Mouse (Mus musculus) inflammation-experienced regulatory T-cells, adult 6 months (primary cell): ENCODE results near the gene Agpat3. TPM values are rescaled to one million over a fixed set of nuclear protein-coding genes. Genes with fewer than 3 reads are reported as not detected.

Source experiments
- ATAC-seq: one replicate; pipeline ENCODE4 v1.8.0; 2017
- polyA plus RNA-seq, 3 experiments: library from polyadenylated mRNA; unstranded; fragments of 100-300 nt; shearing (Covaris generic); gene quantifications; one replicate each; pipeline ENCODE4 v1.2.1; 2017

The Agpat3 gene
- polyA plus RNA-seq, 3 experiments from 2014 or later: 93.9 to 109 (median 101) TPM

DNA sequence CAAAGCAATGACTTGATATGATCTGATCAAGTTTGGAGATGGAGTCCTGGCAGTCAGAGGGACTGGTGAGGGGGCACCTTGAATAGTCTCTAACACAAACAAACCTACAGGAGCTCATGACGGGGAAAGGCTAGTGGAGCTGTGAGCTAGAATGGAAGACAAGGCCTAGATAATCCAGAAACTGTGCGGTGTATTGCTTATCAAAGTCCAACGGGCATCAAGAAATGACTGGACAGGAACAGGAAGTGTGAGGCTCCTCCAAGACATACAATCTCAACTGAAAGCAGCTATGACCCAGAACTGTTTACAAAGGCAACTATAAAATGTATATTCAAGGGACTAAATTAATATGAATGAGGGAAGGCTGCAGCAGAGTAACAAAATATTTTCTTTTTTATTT, 105.1 kb downstream of the Agpat3 start:
- no peak for ATAC-seq

DNA sequence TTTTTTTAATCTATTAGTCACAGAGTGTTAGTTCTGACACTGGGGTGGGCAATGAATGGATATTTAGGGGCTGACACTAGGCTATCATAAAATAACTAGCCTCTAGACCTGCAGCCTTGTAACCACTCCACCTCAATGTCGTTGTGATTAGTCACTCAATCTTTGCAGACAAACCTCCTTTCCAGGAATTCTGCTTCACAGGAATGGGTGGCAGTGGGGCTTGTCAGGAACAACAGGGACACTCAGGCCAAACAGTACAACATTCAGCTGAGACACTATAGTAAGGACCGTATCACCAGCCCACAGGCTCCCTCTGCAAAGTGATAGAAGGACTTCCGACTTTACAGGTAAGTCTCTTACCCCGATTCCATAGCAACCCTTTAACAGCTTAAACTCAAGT, 105.6 kb downstream of the Agpat3 start:
- no peak for ATAC-seq

DNA sequence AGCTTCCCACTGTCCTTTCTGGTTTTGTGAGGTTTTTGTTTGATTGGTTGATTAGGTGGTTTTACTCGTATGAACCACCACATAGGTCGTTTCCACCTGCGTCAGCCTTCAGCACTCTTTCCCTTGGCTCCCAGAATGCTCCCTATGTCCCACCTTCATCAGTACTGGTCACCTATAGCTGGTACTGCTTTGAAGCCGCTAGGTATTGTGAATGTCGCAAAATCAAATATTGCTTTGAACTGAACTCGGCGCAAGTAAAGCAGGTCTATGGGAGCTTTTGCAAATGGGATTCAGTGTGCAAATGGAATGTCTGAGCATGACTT, 107.1 kb downstream of the Agpat3 start:
- ATAC-seq: no peak

DNA sequence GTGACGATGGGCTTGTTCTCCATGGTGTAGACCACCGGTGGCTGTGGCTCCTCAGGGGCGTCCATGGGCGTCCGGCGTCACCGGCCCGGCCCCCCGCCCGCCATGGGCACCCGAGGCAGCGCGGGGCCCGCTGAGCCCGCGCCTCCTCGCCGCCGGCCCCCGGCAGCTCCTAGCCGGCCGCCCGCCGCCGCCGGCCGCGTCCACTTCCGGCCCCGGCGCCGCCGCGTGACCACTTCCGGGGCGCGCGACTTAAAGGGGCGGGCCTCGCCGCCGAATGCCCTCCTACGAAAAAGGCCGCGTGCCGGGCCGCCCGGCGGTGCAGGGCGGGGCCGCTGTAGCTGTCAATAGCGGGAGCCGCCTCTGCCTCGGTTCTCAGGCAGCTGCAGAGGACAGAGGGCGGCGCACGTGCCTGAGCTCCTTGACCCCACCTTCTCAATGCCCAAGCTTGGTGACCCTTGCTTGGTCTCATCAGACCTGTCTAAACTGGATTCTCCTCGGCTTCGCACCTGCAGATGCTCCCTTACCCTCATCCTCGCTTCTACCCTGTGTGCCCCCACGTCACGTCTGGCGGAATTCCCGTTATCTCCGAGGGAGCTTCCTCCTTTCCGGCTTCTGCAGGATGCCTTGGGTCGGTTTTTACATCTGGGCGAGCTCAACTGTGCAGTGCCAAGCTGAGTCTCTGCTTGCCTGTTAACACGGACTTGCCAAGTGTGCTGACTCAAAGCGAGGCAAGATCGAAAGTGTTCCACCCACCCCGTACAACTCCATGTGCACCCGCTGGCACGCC, 107.7 kb downstream of the Agpat3 start, which contains the start of gene Trappc10:
Gene Trappc10, minus strand, starts transcription at position 204 of the 787 bp plus-strand sequence.
- peak; percentile 86 for ATAC-seq

DNA sequence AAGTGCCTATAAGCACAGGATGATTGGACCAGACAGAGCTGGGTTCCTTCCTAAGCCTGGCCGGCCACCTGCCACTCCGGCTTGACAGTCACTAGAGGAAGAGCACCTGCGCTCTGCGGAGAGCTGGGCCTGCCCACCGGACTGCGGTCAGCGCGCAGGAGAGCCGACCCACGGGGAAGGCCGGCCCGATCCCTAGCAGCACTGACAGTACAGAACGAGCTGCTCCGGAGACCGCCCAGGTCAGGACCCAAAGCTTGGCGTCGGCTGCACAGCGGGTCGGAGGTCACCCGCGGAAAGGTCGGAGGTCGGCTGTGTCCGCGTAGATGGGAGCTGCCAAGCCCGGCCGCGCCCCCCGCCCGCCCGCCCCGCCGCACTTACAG, 108.2 kb downstream of the Agpat3 start:
- ATAC-seq: no peak

DNA sequence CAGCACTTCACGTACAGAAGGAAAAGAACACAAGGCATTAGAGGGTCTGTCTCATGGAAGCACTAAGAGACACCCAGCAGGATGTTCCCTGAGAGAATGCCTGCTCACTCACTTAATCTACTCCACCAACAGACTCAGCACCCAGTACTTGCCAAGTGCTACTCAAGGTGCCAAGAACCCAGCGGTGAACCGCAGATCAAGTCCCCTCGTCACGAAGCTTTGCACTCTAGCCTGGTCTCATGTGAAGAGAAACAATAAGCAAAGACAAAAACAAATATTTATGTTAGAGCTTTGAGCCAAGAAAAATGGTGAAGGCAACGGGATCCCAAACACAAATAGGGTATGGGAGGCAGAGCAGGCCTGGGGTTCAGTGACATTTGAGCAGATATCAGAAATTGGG, 113.4 kb downstream of the Agpat3 start:
- ATAC-seq: no peak

DNA sequence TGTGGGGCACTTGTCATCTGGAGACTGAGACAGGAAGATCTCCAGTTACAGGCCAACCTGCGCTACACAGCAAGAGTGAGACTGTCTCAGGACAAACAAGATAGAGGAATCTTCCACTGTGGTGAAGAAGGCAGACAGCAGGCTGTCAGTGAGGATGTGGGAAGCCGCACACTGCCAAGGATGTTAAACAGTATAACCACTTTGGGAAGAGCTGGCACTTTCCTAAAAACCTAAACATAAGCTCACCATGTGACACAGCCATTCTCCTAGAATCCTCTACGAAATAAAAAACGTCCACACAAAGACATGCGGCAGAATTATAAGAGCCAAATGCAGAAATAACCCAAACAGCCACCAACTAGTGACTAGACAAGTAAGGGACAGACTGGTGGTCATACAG, 114.0 kb downstream of the Agpat3 start:
- no peak for ATAC-seq

DNA sequence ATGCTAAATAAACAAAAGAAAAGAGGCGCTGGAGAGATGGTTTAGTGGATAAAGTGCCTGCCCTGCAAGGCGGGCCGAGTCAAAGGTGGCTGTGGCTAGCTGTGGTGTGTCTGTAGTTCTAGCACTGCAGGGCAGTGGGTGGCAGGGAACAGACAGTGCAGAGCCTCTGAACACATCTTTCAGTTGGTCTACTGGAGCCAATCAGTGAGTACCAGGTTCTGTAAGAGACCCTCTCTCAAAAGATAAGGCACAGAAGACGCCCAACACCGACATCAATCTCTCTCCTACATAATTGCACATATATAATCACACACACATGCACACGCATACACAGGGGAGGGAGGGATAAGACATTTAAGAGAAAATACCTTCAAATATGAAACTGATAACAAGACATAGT, 114.5 kb downstream of the Agpat3 start:
- no peak for ATAC-seq

DNA sequence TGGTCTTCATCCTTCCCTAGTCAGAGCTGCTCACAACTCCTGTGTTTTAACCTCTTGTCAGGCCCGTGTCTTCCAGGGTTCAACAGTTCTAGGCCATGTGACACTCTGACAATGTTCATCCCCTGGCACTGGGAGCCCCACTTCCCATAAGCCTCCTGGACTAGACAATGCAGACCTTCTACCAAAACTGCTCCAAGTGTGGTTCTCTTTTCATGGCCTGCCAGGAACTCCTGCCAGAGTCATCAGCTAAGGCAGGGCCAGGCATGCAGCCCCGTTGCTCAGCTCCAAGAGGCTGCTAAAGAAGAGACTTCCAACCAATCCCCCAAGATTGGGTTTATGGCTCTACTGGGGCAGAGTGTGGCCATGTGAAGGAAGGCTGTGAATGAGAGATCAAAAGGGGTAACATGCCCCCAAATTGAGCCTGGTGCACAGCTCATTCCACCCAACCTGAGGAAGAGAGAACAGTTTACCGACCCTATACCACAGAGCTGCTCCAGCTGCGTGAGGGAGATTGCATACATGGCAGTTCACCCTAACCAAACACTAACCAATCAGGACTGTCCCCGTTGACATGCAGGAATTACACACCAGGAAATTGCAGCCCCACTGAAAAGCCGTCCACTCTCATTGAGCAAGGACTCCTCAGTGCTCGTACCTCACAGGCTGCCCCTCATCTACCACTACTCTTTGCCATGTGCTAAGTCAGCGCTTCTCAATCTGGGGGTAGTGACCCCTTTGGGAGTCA, 115.2 kb downstream of the Agpat3 start:
- ATAC-seq: no peak

DNA sequence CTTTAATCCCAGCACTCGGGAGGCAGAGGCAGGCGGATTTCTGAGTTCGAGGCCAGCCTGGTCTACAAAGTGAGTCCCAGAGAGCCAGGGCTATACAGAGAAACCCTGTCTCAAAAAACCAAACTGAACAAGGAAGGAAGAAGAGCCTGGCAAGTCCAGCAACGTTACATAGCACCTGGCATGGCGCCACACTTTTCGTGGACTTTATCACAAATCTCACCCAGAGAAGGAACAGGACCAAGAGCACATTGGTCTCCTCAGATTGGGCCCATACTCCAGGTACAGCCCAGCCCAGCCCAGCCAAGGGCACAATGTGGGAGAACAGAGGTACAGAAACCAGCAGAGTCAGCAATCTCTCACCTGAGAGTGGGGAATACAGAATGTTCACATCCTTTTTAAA, 118.5 kb downstream of the Agpat3 start:
- no peak for ATAC-seq

DNA sequence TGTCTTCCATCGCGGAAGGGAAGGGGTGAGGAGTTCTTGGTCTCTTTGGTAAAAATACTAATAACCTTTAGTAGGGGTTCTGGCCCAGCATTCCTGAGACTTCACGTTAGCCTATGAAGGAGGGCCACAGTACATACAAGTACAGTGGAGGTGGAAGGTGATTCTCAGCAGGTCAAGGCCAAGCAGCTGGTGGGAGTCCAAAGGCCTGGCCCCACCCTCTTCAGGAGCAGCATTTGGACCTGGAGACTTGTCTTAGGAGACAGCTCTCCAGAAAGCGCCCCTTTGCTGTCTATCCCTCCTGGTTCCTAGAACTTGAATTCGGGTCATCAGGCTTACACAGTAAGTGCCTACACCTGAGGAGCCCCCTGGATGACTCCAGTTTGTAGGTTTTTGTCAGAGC, 119.1 kb downstream of the Agpat3 start:
- ATAC-seq: no peak

DNA sequence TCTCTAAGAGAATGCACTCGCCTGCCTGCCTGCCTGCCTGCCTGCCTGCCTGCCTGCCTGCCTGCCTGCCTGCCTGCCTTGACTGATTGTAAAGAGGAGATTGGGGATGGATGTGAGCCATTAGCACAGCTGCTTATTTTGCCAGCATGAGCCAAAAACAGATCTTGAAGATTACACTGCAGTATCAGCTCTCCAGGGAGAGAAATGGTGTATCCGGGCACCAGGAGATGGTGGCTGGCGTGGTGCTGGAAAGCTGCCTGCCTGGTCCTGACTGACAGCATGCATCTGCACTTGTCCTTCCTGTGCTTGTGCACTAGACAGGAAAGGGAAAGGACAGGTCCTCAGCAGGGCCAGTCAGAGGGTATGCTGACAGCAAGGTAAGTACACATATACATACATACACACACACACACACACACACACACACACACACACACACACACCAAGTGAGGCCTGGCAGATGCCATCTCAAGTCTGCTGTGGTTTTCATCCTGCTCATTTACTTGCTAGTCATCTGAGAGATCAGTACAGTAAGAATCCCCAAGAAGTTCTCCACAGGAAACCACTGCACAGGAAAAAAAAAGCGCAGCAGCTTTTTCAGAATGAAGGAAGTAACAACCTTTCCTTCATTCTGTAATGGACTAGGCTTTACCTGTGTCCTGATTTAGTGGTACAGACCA, 119.8 kb downstream of the Agpat3 start:
- peak; percentile 46 for ATAC-seq

DNA sequence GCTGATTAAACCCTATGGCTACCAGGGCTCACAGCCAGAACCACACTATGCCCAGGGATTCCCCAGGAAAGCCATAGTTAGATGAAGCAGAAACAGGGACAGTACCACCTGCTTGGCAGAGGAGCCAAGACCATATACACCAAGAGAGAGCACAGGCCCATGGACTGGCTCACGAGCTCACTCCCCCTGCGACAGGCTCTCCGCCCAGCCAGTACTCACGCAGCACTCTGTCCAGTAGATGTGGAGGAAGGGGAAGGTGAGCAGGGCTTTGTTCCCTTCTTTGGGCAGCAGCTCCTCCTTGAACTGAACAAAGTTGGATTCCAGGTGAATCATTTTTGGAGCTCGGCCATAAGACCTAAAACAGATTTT, 123.7 kb downstream of the Agpat3 start:
- ATAC-seq: no peak

DNA sequence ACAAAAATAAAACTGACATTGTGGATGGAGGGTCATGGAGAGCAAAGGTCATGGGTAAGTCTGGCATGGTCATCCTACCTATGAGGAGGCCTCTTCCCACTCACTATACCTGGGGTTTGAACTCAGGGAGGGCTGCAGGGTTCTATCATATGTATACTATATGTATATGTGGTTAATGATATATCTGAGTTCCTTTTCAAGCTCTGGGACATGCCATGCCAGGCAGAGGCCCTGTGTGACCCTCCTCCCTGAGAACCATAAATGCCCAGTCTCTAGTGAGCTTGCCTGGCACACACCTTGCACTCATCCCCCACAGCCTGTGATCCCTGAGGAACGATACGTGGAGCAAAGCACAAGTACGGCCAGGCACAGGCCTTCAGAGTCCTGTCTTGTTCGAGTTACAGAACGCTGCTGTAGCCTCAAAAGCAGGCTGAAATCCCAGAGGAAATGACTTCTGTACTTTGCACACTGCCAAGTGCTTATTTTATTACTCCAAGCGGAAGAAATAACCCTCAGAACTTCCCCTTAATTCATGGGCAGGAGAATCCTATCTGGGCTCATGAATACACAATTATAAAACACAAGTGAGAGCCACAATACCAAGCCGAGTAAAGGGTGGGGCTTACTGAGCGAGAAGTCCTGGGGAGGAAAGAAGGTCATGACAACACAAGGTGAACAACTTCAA, 124.3 kb downstream of the Agpat3 start:
- ATAC-seq: no peak

DNA sequence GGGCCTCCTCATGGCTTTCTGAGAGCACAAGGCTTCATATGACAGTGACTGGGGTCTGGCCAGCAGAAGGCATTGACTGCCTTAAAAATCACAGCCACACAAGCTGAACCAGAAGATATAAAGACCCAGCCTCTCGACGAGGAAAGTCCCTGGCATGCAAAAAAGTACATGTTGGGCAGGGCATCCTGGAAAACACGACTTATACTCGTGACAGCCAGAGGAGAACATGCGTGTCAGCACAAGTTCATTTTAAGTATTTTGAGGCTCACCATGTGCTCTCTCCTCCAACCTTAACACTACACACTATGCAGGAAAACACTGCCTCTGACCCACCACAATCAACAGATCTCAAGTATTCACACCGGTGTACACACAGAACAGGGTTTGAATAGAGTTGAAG, 128.2 kb downstream of the Agpat3 start:
- ATAC-seq: no peak

DNA sequence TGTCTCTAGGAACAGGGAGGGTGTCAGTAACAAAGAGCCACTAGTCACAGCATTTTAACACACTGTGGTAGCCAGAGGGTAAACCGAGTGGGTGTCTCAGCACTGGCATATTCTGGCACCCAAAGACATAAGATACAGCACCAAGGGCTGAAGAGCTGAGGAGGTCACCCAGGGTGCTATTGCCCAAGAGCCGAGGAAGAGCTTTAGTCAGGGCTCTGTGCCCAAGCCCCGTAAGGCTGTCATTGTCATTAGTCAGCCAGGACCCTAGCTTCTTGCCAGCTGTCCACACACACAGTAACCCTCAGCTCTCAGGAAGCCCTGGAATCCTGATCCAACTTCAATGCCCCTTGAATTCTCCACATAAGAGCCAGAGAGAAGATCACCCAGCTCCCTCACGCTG, 129.4 kb downstream of the Agpat3 start:
- no peak for ATAC-seq

DNA sequence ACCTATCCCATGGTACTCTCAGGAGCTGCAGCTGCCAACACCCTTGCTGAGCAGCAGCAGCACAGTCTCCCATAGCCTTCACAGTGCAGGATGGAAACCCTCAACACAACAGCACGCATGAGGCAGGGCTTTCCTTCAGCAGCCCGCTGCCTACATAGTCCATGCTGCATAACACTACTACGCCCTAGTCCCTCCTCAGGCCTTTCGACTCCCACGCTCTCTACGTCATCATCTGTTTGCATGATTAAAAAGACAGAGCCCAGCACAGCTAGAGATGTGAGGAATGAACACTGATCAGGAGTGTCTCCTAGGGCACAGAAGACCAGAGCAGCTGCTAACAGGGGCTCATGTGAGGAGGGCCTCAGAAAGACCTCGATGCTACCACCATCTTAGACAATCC, 131.0 kb downstream of the Agpat3 start:
- no peak for ATAC-seq

DNA sequence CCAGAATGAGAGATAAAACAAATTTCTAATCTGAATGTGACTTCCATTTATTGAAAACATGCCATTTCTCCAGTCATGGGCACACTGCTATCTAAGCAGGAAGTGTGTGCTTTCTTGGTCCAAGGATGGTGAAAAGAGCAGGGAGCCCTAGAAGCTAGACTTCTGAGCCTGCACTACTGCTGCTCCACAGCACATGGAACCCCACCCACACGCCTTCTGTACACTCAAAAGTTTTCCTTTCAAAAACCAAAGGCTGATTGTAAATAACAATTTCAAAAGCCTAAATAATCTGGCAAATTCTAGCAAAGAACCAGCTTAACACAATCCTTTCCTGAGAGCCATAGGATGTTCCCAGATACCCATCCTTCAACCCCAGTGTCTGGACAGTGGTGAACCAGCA, 132.8 kb downstream of the Agpat3 start:
- no peak for ATAC-seq

Other genes with a start within 250 kb of the Agpat3 start
- 10 to 100 TPM in 2 of 3 experiments, 1 to 10 TPM in 1; 7.9 to 44.8 (median 39.6) TPM for gene D10Jhu81e, start 182.7 kb downstream of the Agpat3 start, polyA plus RNA-seq
- gene Pwp2, start 167.3 kb downstream of the Agpat3 start, polyA plus RNA-seq: 10 to 100 TPM in 2 of 3 experiments, 1 to 10 TPM in 1; 7.9 to 13.5 (median 11.9) TPM
- 10 to 100 TPM in 1 of 3 experiments, 1 to 10 TPM in 2; 5.0 to 10.6 (median 9.2) TPM for gene Trappc10, start 107.8 kb downstream of the Agpat3 start, polyA plus RNA-seq
- 100 to 1,000 TPM in 2 of 3 experiments, 10 to 100 TPM in 1; 90.6 to 113 (median 101) TPM for gene Rrp1, start 60.6 kb upstream of the Agpat3 start, polyA plus RNA-seq
- gene Cstb, start 73.2 kb upstream of the Agpat3 start, polyA plus RNA-seq: 100 to 1,000 TPM; 160 to 186 (median 183) TPM
- gene Pdxk, start 112.5 kb upstream of the Agpat3 start, polyA plus RNA-seq: 10 to 100 TPM in 1 of 3 experiments, 1 to 10 TPM in 2; 6.3 to 11.6 (median 9.0) TPM
- gene Olfr1358, start 164.9 kb upstream of the Agpat3 start, polyA plus RNA-seq: not detected
- gene Ilvbl, start 221.9 kb upstream of the Agpat3 start, polyA plus RNA-seq: 10 to 100 TPM; 52.8 to 69.0 (median 58.9) TPM
- gene Syde1, start 239.5 kb upstream of the Agpat3 start, polyA plus RNA-seq: under 1 TPM in 2 of 3 experiments, not detected in 1; 0.60 to 0.83 TPM